Mouse (Mus musculus) limb, embryonic 15.5 days (tissue): ENCODE data around the gene Fas. TPM values are rescaled to one million over a fixed set of nuclear protein-coding genes. Genes with fewer than 3 reads are reported as not detected.

Source experiments
- polyA plus RNA-seq: library from polyadenylated mRNA; unstranded; fragments of >200 nt; fragmentation: Nextera tagmentation; extraction: Ambion mirVana; gene quantifications from 2 replicates; pipeline ENCODE4 v1.2.1, GENCODE M21; 2015

Fas gene
- polyA plus RNA-seq, 1 experiment from 2014 or later: 7.0 TPM

Other genes with a start within 250 kb of the Fas start
- not detected in 2 replicates for gene Lipn, start 223.3 kb upstream of the Fas start, polyA plus RNA-seq
- gene Lipm, start 189.7 kb upstream of the Fas start, polyA plus RNA-seq: 30.8 and 33.0 TPM in 2 replicates
- 9.8 and 11.1 TPM in 2 replicates for gene Ankrd22, start 124.6 kb upstream of the Fas start, polyA plus RNA-seq
- gene Stambpl1, start 98.4 kb upstream of the Fas start, polyA plus RNA-seq: 15.4 and 16.2 TPM in 2 replicates
- gene Acta2, start 35.1 kb upstream of the Fas start, polyA plus RNA-seq: 223 and 331 TPM in 2 replicates
- 19.4 and 22.5 TPM in 2 replicates for gene Ch25h, start 184.5 kb downstream of the Fas start, polyA plus RNA-seq
- gene Lipa, start 236.8 kb downstream of the Fas start, polyA plus RNA-seq: 46.1 and 50.2 TPM in 2 replicates